Mouse (Mus musculus): ENCODE measurements around the gene Ano6. TPM values are rescaled to one million over a fixed set of nuclear protein-coding genes. Genes with fewer than 3 reads are reported as not detected.
"Not testable (repeated sequence)": the region's sequence is repeated elsewhere in the genome, so short reads cannot be mapped to it uniquely, and the experiment has no call there.

The Ano6 gene
- polyA plus RNA-seq, 1 experiment from 2014 or later: 29.7 TPM

DNA sequence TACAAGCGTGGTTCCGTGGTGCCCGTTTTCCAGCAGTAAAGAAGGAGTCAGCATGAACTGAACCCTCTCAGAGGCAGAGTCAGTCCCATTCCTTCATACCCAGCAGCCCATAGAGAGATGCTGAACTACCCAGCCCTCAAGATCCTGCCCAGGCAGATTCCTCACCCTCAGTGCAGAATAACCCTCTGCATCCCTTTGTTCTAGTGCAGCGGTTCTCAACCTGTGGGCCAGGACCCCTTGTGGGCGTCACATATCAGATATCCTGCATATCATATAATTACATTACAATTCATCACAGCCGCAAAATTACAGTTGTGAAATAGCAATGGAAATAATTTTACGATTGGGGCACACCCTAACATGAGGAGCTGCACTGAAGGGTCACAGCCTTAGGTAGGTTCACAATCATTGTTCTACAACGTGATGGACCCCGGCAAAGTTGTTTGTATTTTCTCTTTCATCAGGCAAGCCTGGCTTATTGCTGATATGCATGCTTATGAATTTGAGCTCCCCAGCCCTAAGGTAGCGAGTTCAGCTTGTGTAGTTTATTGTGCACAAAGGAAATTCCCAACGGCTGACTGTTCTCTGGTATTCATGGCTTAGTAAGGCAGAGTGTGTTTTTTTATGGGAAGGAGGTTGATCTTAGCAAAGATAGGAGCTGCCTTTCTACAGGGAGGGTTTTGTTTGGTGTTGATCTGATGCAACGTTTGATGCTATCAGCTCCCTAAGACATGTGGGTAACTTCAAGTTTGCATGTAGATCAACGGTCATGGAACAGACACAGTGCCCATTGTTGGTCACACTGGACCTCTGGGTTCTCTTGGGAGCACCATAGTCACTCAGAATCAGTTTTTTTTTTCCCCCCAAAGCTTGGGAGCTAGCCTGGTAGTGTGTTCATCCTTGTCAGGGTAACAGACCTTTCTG lies 33.0 kb downstream of the Ano6 start:
- no peak for ATAC-seq (replicated peaks)
- no peaks in the 10 kb centered on the region for H3K27me3 ChIP-seq (replicated peaks)
- H3K4me1 ChIP-seq: peaks cover 16% of the 10 kb centered on the region
- no peak overlapping the region for H3K4me2 ChIP-seq
- no peaks in the 10 kb centered on the region for H3K9me3 ChIP-seq
- no peak overlapping the region for H3K4me3 ChIP-seq
- no peaks in the 10 kb centered on the region for H3K36me3 ChIP-seq (replicated peaks)
- 93% methylated on average over 13 of the region's 13 CpGs for WGBS
- no peak overlapping the region for H3K9ac ChIP-seq
- H3K27ac ChIP-seq: no peak overlapping the region

DNA sequence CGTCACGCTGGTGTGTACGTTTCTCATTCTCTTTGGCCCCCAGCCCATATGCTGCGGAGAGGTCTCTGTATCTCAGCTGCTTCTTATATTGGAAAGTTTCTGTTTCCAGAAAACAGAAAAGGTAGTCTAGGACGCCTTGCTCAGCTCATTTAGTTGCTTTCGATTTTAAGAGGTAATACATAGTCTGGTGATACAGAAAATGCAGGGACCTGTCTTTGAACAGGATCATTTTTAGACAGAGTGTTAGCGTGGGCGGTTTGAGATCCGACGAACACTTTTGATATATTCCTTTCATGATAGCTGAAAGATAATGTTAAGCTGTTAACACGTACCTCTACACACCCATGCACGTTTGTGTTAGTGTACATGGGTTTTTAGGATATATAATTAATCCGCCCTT lies 35.9 kb downstream of the Ano6 start:
- Histone ChIP-seq H3K4me2 (no peak overlapping the region), H3K27ac (no peak overlapping the region), H3K27me3 (replicated peaks) (no peaks in the 10 kb centered on the region), H3K4me3 (no peak overlapping the region), H3K36me3 (replicated peaks) (no peaks in the 10 kb centered on the region), H3K9me3 (no peaks in the 10 kb centered on the region), H3K9ac (no peak overlapping the region), H3K4me1 (peaks cover 30% of the 10 kb centered on the region)
- ATAC-seq (replicated peaks): no peak
- 90% methylated on average over 13 of the region's 13 CpGs for WGBS

DNA sequence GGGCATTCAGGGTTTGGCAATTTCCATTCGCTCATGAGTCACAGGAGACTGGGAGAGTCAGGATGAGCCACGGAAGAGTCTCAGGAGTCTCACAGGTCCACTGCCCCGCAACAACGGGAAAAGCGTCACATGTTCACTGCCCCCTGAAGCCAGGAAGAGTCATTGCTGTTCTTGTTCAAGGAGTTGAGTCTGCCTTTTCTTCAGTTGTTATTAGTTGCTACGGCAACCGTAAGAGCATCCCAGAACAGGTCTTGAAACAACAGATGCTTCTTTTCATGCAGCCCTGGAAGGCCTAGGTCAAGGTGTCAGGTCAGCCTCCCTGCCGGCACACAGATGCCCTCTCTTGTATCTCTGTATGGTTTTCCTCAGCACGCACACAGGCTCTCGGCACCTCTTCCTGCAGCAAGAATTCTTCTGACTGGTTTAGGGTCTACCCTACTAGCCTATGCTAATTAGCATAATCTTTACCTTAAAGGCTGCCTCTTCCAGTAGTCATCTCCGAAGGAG lies 36.9 kb downstream of the Ano6 start:
- WGBS: 13% methylated on average over 11 of the region's 11 CpGs
- ATAC-seq (replicated peaks): no peak
- H3K9me3 ChIP-seq: no peaks in the 10 kb centered on the region
- H3K27me3 ChIP-seq (replicated peaks): no peaks in the 10 kb centered on the region
- H3K9ac ChIP-seq: no peak overlapping the region
- no peak overlapping the region for H3K4me3 ChIP-seq
- H3K4me1 ChIP-seq: peaks cover 30% of the 10 kb centered on the region
- H3K4me2 ChIP-seq: peak overlapping the region; percentile 12; the same call in 1 of the 2 replicates
- no peaks in the 10 kb centered on the region for H3K36me3 ChIP-seq (replicated peaks)
- no peak overlapping the region for H3K27ac ChIP-seq

DNA sequence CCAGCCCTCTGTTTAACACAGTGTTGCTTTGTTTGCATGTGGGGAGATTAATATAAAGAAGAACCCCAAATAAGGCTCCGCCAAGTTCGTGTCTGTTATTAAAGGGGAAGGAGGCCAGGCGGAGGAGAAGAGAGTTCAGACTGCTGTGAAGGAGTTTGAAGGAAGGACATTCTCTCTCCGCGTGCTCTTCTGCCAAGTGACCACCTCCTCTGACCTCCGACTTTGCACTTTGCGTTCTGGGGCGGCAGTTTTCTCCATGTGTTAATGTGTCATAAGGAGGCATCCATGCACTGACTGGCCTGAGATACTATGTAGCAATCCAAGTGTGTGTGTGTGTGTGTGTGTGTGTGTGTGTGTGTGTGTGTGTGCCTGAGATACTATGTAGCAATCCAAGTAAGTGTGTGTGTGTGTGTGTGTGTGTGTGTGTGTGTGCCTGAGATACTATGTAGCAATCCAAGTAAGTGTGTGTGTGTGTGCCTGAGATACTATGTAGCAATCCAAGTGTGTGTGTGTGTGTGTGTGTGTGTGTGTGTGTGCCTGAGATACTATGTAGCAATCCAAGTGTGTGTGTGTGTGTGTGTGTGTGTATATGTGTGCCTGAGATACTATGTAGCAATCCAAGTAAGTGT lies 37.5 kb downstream of the Ano6 start:
- WGBS: 40% methylated on average over 8 of the region's 8 CpGs
- H3K36me3 ChIP-seq (replicated peaks); H3K4me2 ChIP-seq; H3K4me3 ChIP-seq; H3K9ac ChIP-seq; H3K27ac ChIP-seq; H3K9me3 ChIP-seq; H3K27me3 ChIP-seq (replicated peaks); ATAC-seq (replicated peaks): not testable (repeated sequence)
- H3K4me1 ChIP-seq: peaks cover 30% of the 10 kb centered on the region

DNA sequence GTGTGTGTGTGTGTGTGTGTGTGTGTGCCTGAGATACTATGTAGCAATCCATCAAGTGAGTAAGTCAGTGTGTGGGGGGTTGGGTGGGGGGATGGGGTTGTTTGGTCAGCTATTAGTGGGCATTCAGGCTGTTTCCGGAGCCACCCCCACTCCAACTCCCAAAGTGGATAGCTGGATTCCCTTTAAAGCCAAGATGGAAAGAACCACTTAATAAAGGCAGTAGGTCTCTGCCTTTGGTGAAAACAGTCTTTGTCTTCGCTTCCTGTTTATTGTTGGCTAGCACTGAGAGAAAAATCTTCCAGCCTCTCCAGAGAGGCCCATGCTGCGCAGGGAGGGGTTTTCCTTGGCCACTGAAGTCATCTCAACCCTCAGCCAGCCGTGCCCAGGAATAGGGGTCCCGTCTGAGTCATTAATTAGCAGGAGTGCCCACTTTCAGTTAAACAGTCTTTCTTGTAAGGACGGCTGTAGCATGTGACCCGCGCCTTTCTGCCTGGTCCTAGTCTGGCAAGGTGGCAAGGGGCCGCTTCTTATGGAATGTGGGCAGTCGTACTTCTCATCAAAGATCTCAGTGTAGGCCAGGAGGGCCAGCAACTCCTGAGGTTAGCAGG lies 38.1 kb downstream of the Ano6 start:
- Histone ChIP-seq H3K36me3 (replicated peaks) (no peaks in the 10 kb centered on the region), H3K4me1 (peaks cover 30% of the 10 kb centered on the region), H3K27me3 (replicated peaks) (no peaks in the 10 kb centered on the region), H3K9me3 (no peaks in the 10 kb centered on the region), H3K4me3 (no peak overlapping the region), H3K4me2 (no peak overlapping the region), H3K27ac (peak overlapping the region; percentile 16), H3K9ac (no peak overlapping the region)
- 43% methylated on average over 10 of the region's 10 CpGs for WGBS
- no peak; the same call in 1 of the 2 replicates for ATAC-seq (replicated peaks)

DNA sequence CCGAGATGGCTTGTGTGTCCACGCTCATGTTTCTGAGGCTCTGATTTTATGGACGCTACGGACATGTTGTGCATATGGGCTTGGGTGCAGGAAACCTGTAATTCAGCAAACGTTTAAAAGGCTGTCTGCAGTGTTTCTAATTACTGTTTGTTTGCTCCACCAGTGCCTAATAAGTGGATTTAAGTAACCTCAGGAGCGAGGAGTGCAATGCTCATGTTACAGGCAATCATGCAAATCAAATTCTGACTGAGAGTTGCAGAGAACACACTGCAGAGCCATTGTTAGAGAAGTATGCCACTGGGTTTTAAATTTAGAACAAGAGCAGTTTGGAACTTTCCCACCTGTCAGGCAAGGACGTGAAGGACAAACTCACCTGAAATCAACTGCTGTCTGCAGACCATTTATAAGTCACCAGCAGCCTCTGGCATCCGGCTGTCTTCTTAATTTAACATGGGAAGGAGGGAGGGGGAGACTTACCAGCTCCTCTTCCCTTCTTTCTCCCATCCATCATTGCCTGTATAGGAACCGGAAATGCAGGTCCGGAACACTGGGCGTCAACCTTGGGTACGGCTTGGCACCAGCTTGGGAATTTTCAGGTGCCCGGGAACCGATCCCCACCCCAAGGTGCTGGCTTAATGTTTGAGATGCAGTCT lies 39.0 kb downstream of the Ano6 start:
- 64% methylated on average over 14 of the region's 14 CpGs for WGBS
- ATAC-seq (replicated peaks): no peak
- H3K9ac ChIP-seq: no peak overlapping the region

DNA sequence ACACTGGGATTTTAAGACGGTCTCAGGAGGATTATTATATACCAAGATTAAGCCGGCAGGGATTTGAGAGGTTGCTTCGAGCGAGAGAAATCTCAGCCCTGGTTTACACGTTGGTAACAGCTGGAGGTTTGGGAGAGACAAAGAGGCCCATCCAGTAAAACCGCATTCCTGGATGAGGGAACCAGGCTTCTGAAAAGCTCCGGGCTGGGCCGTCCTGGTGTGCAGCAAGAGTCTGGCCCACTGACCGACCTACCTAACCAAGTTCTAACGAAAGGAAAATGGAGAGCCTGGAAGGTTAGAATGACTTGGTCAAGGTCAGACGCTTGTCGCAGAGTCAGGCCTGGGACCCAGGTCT lies 39.5 kb downstream of the Ano6 start:
- no peaks in the 10 kb centered on the region for H3K27me3 ChIP-seq (replicated peaks)
- H3K9ac ChIP-seq: no peak overlapping the region
- 44% methylated on average over 12 of the region's 12 CpGs for WGBS
- H3K4me3 ChIP-seq: no peak overlapping the region
- no peak overlapping the region for H3K27ac ChIP-seq
- no peak for ATAC-seq (replicated peaks)
- H3K4me2 ChIP-seq: no peak overlapping the region
- peaks cover 30% of the 10 kb centered on the region for H3K4me1 ChIP-seq
- no peaks in the 10 kb centered on the region for H3K36me3 ChIP-seq (replicated peaks)
- H3K9me3 ChIP-seq: no peaks in the 10 kb centered on the region

More for the DNA sequence above, 39.0 kb downstream of the Ano6 start:
- Histone ChIP-seq H3K36me3 (replicated peaks) (no peaks in the 10 kb centered on the region), H3K4me3 (no peak overlapping the region), H3K9me3 (no peaks in the 10 kb centered on the region), H3K4me2 (no peak overlapping the region), H3K4me1 (peaks cover 30% of the 10 kb centered on the region), H3K27me3 (replicated peaks) (no peaks in the 10 kb centered on the region), H3K27ac (peak overlapping the region; percentile 16; the same call in 1 of the 2 replicates)

DNA sequence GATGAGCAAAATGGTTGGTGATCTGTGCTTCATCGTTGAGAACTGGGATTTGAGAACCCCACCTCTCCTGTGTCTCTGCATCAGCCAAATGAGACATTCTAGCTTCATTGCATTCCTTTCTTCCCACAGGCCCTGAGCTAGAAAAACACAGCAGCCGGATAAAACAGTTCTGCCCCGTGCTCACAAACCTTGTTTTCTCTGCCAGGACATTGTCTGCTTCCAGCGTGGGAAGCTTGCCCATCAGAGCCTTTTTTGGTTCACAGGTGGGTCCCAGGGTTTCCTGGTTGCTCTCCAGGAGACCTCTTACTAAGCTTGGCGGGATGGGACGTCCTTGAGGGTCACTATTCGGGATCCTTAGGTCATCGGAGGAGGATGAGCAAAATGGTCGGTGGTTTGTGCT lies 42.6 kb downstream of the Ano6 start:
- Histone ChIP-seq H3K36me3 (replicated peaks) (no peaks in the 10 kb centered on the region), H3K9ac (no peak overlapping the region), H3K4me1 (peaks cover 21% of the 10 kb centered on the region), H3K27me3 (replicated peaks) (no peaks in the 10 kb centered on the region), H3K4me2 (no peak overlapping the region), H3K4me3 (no peak overlapping the region), H3K27ac (no peak overlapping the region), H3K9me3 (no peaks in the 10 kb centered on the region)
- ATAC-seq (replicated peaks): no peak
- 81% methylated on average over 9 of the region's 9 CpGs for WGBS

DNA sequence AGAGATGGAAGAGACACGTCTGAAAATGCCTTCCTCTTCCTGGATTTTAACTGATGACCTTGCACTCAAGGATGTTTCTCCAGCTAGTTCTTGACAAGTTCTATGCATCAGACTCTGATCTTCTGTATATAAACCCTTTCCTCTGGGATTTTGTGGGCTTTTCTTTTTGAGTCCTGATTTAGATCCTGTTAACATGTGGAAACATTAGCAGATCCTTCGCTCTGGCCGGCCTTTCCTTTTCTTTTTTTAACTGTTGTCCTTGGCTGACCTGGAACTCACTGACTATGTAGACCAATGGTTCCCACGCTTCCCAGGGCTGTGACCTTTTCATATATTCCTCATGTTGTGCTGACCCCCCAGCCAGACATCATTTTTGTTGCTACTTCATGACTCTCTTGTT lies 45.4 kb downstream of the Ano6 start:
- Histone ChIP-seq H3K4me1 (0 out of 2 replicates have a peak, but pooled peaks cover 4% of the 10 kb centered on the region), H3K9ac (no peak overlapping the region), H3K27me3 (replicated peaks) (no peaks in the 10 kb centered on the region), H3K36me3 (replicated peaks) (no peaks in the 10 kb centered on the region), H3K9me3 (no peaks in the 10 kb centered on the region), H3K27ac (no peak overlapping the region), H3K4me3 (no peak overlapping the region), H3K4me2 (no peak overlapping the region)
- 79% methylated on average over 4 of the region's 4 CpGs for WGBS
- ATAC-seq (replicated peaks): no peak

DNA sequence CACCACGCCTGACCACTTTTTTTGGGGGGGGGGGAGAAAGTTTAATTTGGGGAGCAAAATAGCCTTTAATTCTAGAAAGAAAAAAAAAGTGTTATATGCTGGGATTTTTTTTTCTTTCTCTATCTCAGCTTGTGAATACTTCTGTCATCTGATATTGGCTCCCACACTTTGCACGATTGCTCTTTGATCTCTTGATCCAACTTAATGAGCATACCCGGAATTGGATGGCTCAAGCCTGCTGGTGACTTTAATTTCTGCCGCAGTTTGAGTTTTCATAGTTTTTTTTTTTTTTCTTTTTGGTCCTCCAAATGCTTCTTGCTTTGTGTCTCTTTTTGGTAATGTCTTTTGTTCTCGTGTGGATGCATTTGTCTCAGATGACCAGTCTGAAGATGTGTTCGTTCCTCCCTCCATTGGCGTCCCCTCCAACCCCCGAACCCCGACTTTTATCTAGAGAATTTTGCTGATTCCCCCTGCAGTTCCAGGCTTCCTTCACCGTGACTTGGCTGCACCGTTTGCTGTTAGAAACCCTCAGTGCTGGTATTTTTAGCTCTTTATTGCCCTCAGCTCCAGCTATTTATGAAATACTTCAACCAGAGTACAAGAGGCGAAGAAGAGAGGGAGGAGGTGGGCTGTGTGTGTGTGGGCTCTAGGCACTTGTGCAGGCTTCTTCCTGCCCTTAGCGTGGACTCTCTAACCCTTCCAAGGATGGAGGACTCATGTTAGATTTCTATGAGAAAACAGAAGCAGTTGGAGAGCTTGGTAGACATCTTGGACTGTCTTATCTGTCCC lies 46.2 kb downstream of the Ano6 start:
- Histone ChIP-seq H3K9me3 (no peaks in the 10 kb centered on the region), H3K4me1 (0 out of 2 replicates have a peak, but pooled peaks cover 4% of the 10 kb centered on the region), H3K4me3 (no peak overlapping the region), H3K36me3 (replicated peaks) (no peaks in the 10 kb centered on the region), H3K4me2 (no peak overlapping the region), H3K27ac (no peak overlapping the region), H3K27me3 (replicated peaks) (no peaks in the 10 kb centered on the region), H3K9ac (no peak overlapping the region)
- no peak for ATAC-seq (replicated peaks)
- WGBS: 48% methylated on average over 13 of the region's 13 CpGs

DNA sequence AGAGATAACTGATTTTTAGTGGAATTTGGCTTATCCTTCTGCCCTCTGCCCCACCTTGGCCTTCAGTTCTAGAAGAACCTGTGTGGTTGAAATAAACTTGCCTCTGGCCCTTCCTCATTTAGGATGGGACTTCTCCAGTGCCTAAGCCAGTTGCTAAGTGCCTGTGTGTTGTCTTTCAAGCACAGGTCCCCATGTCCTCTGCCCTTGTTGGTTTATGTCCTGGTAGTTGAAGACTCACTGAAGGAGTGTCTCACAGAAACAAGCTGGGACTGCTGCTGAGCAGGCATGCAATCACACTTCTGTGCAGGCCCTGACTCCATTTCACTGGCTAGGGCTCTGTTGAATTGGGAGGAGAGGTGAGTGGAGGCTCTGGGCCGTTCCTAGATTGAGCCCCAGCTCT lies 46.9 kb downstream of the Ano6 start:
- no peak for ATAC-seq (replicated peaks)
- 93% methylated on average over 1 of the region's 1 CpGs for WGBS
- Histone ChIP-seq H3K27me3 (replicated peaks) (no peaks in the 10 kb centered on the region), H3K4me1 (0 out of 2 replicates have a peak, but pooled peaks cover 4% of the 10 kb centered on the region), H3K9me3 (no peaks in the 10 kb centered on the region), H3K4me3 (no peak overlapping the region), H3K9ac (no peak overlapping the region), H3K4me2 (no peak overlapping the region), H3K36me3 (replicated peaks) (no peaks in the 10 kb centered on the region), H3K27ac (no peak overlapping the region)

All from midbrain, embryonic 15.5 days (tissue).